Mouse (Mus musculus) liver, embryonic 16.5 days (tissue): ENCODE data around the gene Ckap4. TPM values are rescaled to one million over a fixed set of nuclear protein-coding genes. Genes with fewer than 3 reads are reported as not detected.

Experiments
- ATAC-seq: fragments of 200-750 bp; cut with Nextera tagmentation; 2 replicates; pipeline ENCODE4 v1.8.0; 2017; ENCODE audit warnings: low read depth, mild to moderate bottlenecking, moderate number of reproducible peaks, moderate library complexity
- H3K27ac ChIP-seq: fragments of 300-500 bp; sonication (generic); 2 replicates; pipeline ENCODE4 v1.5.1; 2014; ENCODE audit warnings: mild to moderate bottlenecking, low read length
- H3K27me3 ChIP-seq: fragments of 300-500 bp; sonication (generic); 2 replicates; pipeline ENCODE4 v1.6.1; 2014; ENCODE audit warnings: low read depth, low read length, mixed read lengths; ENCODE audit not compliant: control insufficient read depth, insufficient read depth
- H3K36me3 ChIP-seq: fragments of 300-500 bp; sonication (generic); 2 replicates; pipeline ENCODE4 v1.6.1; 2014; ENCODE audit warnings: mild to moderate bottlenecking; ENCODE audit not compliant: control insufficient read depth, insufficient read depth
- H3K4me1 ChIP-seq: fragments of 300-500 bp; sonication (generic); 2 replicates; pipeline ENCODE4 v1.6.1; 2014; ENCODE audit warnings: low read depth, low read length, mixed read lengths; ENCODE audit not compliant: control insufficient read depth
- H3K4me2 ChIP-seq: fragments of 300-500 bp; sonication (generic); 2 replicates; pipeline ENCODE4 v1.6.1; 2014; ENCODE audit warnings: low read depth, low read length, mixed read lengths
- H3K4me3 ChIP-seq: fragments of 300-500 bp; sonication (generic); 2 replicates; pipeline ENCODE4 v1.5.1; 2014; ENCODE audit warnings: low read depth, mild to moderate bottlenecking, low read length
- H3K9ac ChIP-seq: fragments of 300-500 bp; sonication (generic); 2 replicates; pipeline ENCODE4 v1.6.1; 2014; ENCODE audit warnings: low read depth, low read length
- H3K9me3 ChIP-seq: fragments of 300-500 bp; sonication (generic); replicated peaks from 2 replicates; pipeline ENCODE4 v1.6.1; 2016; ENCODE audit warnings: low read length; ENCODE audit not compliant: control insufficient read depth
- WGBS: fragments of 180-500 bp; shearing (Covaris S2); extraction: QIAGEN DNeasy Blood & Tissue Kit; methylation state at CpG from one replicate; pipeline ENCODE4 v1.1.7; 2014; ENCODE audit not compliant: insufficient replicate concordance; 5-methylcytosine and 5-hydroxymethylcytosine counted together
- polyA plus RNA-seq: library from polyadenylated mRNA; unstranded; fragments of >200 nt; fragmentation: Nextera tagmentation; extraction: Ambion mirVana; gene quantifications from 2 replicates; pipeline ENCODE4 v1.2.1, GENCODE M21; 2015

Ckap4 gene
- polyA plus RNA-seq, 1 experiment from 2014 or later, result 7.4 TPM

DNA sequence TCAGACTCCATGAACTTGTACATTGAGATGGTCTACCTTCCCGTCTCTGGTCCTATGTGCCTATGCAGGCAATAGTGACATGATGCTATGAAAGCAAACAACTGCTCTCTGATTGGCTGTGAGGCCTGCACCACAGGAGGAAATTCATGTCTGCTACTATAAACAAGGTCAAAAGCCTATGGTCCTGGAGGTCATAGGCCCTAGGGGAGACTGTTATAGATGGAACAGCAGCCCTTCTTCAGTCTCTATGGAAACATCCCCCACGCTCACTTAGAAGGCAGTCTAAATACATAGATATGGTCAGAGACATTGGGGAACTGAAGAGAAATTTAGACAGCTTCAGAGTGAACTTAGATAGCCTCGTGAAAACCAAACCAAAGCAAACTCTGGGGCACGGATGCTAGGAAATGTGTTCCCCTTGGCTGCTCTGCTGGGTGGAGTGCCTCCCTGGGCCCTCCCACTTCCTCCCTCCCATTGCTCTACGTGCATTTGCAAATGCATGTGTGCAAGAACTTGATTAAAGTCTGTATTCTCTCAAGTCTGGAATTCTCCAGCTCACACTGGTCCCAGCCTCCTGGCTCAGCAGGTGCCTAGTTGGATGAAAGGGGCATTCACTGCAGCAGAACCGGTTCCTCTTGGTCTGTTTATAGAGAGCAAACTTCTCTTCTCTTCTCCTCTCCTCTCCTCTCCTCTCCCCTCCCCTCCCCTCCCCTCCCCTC lies 20.6 kb upstream of the Ckap4 start:
- Histone ChIP-seq H3K9ac (no peak overlapping the region; the same call in 1 of the 2 replicates), H3K4me1 (no peaks in the 10 kb centered on the region), H3K36me3 (no peaks in the 10 kb centered on the region), H3K27ac (peak overlapping the region; percentile 44; the same call in 1 of the 2 replicates), H3K4me2 (no peak overlapping the region), H3K27me3 (no peaks in the 10 kb centered on the region), H3K9me3 (peaks cover 3% of the 10 kb centered on the region; the same call in 1 of the 2 replicates), H3K4me3 (no peak overlapping the region)
- no peak for ATAC-seq
- WGBS, result 27% methylated on average over 6 of the region's 6 CpGs

DNA sequence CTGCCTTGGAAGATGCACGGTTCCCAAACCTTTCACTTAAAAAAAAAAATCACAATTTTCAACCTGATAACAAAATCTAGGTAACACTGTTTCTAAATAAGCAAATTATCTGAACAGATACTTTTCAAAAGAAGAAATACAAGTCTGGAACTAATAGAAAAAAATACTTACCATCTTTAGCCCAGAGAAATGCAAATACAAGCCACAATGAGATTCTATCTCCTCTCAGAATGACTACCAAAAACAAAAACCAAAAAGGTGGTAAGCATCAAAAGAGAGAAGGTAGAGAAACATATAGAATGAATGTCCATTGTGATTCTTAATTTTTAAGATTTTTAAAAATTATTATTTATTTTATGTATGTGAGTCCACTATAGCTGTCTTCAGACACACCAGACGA lies 18.6 kb upstream of the Ckap4 start:
- Histone ChIP-seq H3K4me1 (no peaks in the 10 kb centered on the region; the same call in 1 of the 2 replicates), H3K36me3 (no peaks in the 10 kb centered on the region), H3K4me3 (no peak overlapping the region), H3K4me2 (no peak overlapping the region), H3K9me3 (no peaks in the 10 kb centered on the region), H3K9ac (no peak overlapping the region), H3K27ac (no peak overlapping the region), H3K27me3 (no peaks in the 10 kb centered on the region)
- 68% methylated on average over 2 of the region's 2 CpGs for WGBS
- no peak for ATAC-seq

DNA sequence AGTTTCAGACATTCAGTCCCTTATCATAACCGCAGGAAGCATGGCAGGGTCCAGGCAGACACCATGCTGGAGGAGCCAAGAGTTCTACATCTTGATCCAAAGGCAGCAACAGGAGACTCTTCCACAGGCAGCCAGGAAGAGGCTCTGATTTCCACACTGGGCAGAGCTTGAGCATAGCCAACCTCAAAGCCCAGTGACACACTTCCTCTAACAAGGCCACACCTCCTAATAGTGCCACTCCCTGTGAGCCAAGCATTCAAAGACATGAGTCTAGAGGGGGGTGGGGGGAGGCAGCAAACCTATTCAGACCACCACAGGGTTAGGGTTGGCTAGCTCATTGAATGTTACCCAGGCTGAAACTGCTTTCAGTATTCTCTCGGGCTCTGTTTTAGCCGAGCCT lies 18.0 kb upstream of the Ckap4 start:
- no peaks in the 10 kb centered on the region for H3K27me3 ChIP-seq
- WGBS, result 79% methylated on average over 3 of the region's 3 CpGs
- no peaks in the 10 kb centered on the region; the same call in 1 of the 2 replicates for H3K4me1 ChIP-seq
- ATAC-seq, result no peak
- H3K27ac ChIP-seq, result no peak overlapping the region
- no peak overlapping the region for H3K9ac ChIP-seq
- H3K36me3 ChIP-seq, result no peaks in the 10 kb centered on the region
- no peaks in the 10 kb centered on the region for H3K9me3 ChIP-seq
- H3K4me2 ChIP-seq, result no peak overlapping the region
- no peak overlapping the region for H3K4me3 ChIP-seq

DNA sequence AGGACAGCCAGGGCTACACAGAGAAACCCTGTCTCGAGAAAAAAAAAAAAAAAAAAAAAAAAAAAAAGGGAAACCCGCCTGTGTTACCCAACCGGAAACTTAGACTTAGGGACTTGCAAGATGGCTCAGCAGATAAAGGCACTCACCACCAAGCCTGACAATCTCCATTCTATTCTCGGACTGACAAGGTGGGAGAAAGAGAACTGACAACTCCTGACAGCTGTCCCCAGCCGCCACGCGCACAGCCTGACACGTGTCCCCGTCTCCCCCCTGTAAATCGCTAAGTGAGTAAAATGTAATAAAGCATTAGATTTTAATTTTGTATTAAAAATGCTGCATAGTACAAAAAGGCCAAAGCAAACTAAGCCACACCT lies 16.0 kb upstream of the Ckap4 start:
- WGBS, result 12% methylated on average over 10 of the region's 10 CpGs
- Histone ChIP-seq H3K9ac (no peak overlapping the region), H3K27me3 (no peaks in the 10 kb centered on the region), H3K9me3 (no peaks in the 10 kb centered on the region), H3K27ac (peak overlapping the region; percentile 35; the same call in 1 of the 2 replicates), H3K4me1 (no peaks in the 10 kb centered on the region; the same call in 1 of the 2 replicates), H3K4me3 (no peak overlapping the region), H3K4me2 (no peak overlapping the region), H3K36me3 (no peaks in the 10 kb centered on the region)
- ATAC-seq, result peak; percentile 13; the same call in 1 of the 2 replicates

DNA sequence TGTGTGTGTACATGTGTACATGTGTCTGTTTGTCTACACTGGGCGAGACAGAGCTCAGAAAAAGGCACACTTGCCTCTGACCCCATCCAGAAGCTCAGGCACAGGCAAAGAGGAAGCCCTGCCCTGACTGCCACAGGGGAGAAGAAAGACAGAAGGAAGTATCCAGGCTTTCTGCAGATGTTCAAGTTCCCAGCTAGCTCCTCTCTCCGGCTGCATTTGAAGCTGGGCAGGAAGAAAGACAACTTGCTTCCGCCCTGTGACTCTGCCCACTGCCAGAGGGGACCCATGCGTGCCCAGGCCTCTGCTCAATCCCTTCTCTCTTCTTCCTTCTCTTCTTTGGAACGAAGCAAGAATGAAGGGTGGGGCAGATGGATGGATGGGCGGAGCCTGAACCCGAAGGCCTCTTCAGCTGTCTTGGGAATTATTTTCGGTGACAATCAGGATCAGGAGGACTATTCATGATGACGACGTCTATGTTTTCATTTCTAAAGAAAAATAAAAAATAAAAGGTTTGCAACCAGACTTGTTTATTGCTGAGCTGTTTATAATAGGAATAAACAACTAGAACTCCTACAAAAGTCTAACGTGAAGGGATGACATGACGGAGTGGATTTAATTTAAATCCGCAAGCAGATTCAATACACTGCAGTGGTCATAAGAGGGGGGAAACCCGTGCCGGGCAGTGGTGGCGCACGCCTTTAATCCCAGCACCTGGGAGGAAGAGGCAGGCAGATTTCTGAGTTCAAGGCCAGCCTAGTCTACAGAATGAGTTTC lies 15.5 kb upstream of the Ckap4 start:
- no peak overlapping the region for H3K4me3 ChIP-seq
- no peak overlapping the region for H3K4me2 ChIP-seq
- H3K27ac ChIP-seq, result peak overlapping the region; percentile 9; the same call in 1 of the 2 replicates
- ATAC-seq, result peak; percentile 21; the same call in 1 of the 2 replicates
- H3K9me3 ChIP-seq, result no peaks in the 10 kb centered on the region
- no peaks in the 10 kb centered on the region for H3K27me3 ChIP-seq
- 41% methylated on average over 17 of the region's 17 CpGs for WGBS
- no peaks in the 10 kb centered on the region; the same call in 1 of the 2 replicates for H3K4me1 ChIP-seq
- H3K9ac ChIP-seq, result no peak overlapping the region
- no peaks in the 10 kb centered on the region for H3K36me3 ChIP-seq

DNA sequence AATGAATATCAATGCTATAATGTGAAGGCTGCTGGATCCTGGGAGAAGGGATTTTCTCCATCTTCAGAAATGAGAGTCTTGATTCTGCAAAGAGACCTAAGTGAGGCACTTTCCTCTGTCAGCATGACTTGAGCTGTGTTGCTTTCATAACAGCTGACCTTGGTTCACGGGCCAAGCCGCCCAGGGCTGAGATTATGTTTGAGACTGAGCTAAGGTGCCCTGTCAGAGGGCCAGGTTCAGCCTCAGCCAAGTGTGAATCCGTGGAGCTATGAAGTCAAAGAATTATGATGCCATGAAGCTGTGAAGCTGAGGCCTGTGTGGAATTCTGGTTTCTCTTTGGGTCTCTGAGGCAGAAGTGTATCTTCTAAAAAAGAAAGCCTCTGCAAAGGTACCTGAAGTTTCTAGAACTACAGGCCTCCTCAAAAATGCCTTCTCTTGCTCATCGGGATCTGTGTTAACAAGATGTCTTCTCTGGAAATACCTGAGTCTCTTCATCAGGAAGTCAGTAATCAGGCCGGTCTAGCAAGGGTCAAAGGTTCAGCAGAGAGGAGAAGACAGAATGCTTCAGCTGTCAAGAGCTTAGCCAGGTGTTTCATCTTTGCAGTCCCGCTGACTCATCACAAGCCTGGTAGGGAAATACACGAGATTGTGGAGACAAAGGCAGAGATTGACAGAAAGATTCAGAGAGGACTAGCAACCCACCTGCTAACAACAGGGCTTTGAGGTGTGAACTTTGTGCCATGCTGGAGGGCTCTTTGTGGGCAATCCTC lies 11.2 kb upstream of the Ckap4 start:
- ATAC-seq, result no peak
- Histone ChIP-seq H3K4me2 (no peak overlapping the region), H3K27ac (no peak overlapping the region), H3K4me3 (no peak overlapping the region), H3K9me3 (no peaks in the 10 kb centered on the region), H3K4me1 (peaks cover 9% of the 10 kb centered on the region), H3K27me3 (no peaks in the 10 kb centered on the region), H3K9ac (no peak overlapping the region), H3K36me3 (no peaks in the 10 kb centered on the region)
- 54% methylated on average over 7 of the region's 7 CpGs for WGBS

DNA sequence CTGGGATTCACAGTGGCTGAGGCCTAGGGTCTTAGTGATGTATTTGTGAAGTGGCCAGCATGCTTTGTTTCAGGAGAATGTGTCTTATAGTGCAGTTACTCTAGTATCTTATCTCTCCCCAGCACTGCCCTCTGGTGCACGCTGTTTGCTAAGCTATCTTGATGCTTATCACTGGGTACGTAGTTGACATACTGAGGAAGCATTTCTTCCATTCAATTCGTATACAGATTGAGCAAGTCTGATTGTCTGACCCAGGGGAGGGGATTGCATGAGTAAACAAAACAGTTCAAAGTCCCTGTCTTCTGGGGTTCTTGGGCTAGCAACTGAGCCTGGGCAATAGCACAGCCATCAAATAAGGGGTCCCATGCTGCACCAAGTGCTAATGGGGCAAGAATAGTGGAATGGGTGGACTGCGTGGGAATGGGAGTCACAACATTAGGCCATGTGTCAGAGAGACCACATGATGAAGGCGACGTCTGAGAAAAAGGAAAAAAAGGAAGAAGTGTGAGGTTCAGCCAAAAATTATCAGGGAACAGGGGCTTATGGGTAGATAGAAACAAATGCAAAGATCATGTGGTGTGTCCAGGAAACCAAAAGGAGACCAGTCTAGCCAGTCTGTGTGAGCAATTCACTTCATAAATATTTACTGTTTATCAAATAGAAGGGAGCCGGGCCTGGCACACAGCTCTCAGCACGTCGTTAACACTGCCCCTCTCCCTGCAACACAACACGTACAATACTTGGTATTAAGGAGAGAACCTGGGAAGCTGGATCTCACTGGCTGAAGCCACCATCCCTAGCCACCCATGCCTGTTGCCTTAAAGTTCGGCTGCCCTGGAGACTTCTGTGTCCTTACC lies 9.2 kb upstream of the Ckap4 start:
- 40% methylated on average over 11 of the region's 11 CpGs for WGBS

DNA sequence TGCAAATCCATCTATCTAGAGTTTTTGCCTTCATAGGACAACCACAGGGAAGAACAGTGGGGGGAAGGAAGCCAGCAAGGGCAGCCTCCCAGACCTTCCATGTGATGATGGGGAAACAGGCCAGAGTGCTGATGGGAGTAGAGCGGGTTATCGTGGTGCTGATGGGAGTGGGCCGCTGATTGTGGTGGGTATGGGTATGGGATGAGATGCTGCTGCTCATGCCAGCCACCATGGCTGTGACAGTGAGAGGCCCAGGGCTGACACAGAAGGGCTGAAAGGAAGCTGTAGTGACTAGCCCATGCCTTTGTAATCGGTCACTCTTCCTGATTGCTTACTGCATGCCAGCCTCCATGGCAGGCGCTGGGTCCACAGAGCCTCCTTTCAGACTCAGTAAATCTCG lies 5.8 kb upstream of the Ckap4 start:
- H3K36me3 ChIP-seq, result no peaks in the 10 kb centered on the region
- peaks cover 11% of the 10 kb centered on the region for H3K27me3 ChIP-seq
- H3K27ac ChIP-seq, result no peak overlapping the region
- no peak overlapping the region for H3K9ac ChIP-seq
- no peaks in the 10 kb centered on the region for H3K9me3 ChIP-seq
- H3K4me2 ChIP-seq, result no peak overlapping the region
- 75% methylated on average over 6 of the region's 6 CpGs for WGBS
- ATAC-seq, result no peak
- peaks cover 9% of the 10 kb centered on the region for H3K4me1 ChIP-seq
- no peak overlapping the region for H3K4me3 ChIP-seq

More for the DNA sequence above, 9.2 kb upstream of the Ckap4 start:
- Histone ChIP-seq H3K9me3 (no peaks in the 10 kb centered on the region), H3K4me1 (peaks cover 9% of the 10 kb centered on the region), H3K36me3 (no peaks in the 10 kb centered on the region), H3K9ac (no peak overlapping the region), H3K27me3 (no peaks in the 10 kb centered on the region), H3K4me2 (no peak overlapping the region), H3K4me3 (no peak overlapping the region), H3K27ac (no peak overlapping the region)
- ATAC-seq, result peak; percentile 51
